Mouse (Mus musculus) olfactory bulb, adult 2 months (tissue): ENCODE results near the gene Heatr4.

Experiments
- CTCF ChIP-seq: fragments of 200-500 bp; IDR thresholded peaks from 2 replicates; pipeline ENCODE4 v1.5.1; 2012; ENCODE audit warnings: low read depth, mild to moderate bottlenecking, low read length, moderate library complexity; ENCODE audit not compliant: insufficient read depth
- POLR2A ChIP-seq: fragments of 200-500 bp; IDR thresholded peaks from 2 replicates; pipeline ENCODE4 v1.6.1; 2012; ENCODE audit warnings: mild to moderate bottlenecking, low read depth, low read length, moderate library complexity; ENCODE audit not compliant: insufficient read depth

DNA sequence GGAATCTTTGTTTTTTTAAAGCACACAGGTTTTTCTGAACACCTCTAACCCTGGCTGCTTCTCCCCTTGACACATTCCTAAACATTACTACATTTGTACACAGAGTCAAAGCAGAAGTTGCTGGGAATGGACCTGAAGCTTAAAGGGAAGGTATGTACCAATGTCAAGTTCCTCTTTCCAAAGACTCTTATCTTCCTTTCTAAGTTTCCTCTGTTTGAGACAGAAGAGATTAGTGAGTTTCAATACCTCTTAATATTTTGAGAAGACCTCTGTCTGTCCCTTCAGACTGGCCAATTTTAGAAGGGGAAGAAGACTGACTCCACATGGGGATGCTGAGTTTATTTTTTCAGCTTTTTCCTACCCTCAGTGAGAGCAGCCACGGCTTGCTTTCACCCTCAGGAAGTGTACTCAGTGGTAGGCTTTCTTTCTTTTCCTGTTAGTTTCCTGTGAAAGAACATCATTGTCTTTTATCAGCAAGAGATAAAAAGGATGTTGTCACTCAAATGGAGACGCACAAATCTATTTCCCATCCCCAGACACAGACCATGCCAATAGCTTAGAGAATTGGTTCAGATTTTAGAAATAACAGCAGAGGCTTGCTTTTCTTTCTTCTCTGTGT is 55.4 kb downstream of the Heatr4 start:
- TF ChIP-seq CTCF = no peak
- no peak for TF ChIP-seq POLR2A
